Mouse (Mus musculus): ENCODE results near the gene Cxcl14. TPM values are rescaled to one million over a fixed set of nuclear protein-coding genes. Genes with fewer than 3 reads are reported as not detected.

Gene Cxcl14
- polyA plus RNA-seq, 1 experiment: 0.43 TPM

DNA sequence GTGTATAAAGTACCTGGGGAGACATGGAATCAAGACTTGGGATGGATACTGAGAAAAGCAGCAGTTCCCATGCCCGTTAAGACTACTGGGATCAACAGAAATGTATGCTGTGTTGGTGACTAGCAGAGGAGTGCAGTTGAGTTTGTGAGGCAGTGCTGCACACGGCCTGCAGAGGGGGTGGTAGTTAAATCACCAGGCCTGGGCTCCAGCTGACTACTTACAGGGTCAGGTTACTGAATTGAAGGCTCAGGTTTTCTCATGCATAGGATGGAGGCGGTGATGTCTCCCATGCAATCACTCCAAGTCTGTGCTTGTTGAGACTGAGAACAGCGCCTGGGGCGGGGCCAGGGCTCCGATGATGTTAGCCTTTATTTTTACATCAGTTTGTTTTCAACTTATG, 31.4 kb upstream of the Cxcl14 start:
- Histone ChIP-seq H3K36me3 (ENCODE audit: control insufficient read depth, insufficient read depth, low read length) (no peaks in the 10 kb centered on the region), H3K27me3 (ENCODE audit: control insufficient read depth, insufficient read depth, low read length) (no peaks in the 10 kb centered on the region), H3K27ac (ENCODE audit: insufficient read depth, low read length) (no peak overlapping the region), H3K4me3 (ENCODE audit: extremely low read depth, insufficient read depth, insufficient read length) (no peak overlapping the region), H3K4me1 (ENCODE audit: control insufficient read depth, insufficient read depth, insufficient read length) (no peaks in the 10 kb centered on the region)
- 39% methylated on average over 6 of the region's 6 CpGs for WGBS
- DNase-seq (ENCODE audit: low read depth in 1 of 2, low spot score in 2 of 2): no peak
- TF ChIP-seq CTCF (IDR thresholded peaks at IDR 0.05; ENCODE audit: extremely low read depth, insufficient read depth, insufficient read length, insufficient replicate concordance) (no peak), POLR2A (IDR thresholded peaks at IDR 0.05; ENCODE audit: low read depth, low read length) (no peak)

DNA sequence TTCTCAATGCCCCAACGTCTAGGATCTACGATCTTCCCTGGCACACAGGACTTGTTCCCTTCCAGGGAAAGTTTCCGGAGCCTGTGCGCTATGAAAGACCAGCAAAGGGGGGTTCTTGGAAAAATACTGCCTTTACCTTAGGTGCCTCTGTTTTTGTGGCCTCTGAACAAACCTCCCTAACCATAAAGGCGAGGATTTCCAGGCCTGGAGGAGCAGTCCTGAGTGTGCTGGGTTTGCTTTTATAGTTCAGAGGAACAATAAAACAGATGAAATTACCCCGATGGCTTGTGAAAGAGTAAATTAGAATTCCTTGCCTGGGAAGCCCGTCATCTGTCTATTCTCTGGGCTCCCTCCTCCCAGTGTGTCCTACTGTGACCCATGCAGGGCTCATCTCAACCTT, 25.3 kb upstream of the Cxcl14 start:
- no peaks in the 10 kb centered on the region for H3K4me1 ChIP-seq (ENCODE audit: control insufficient read depth, insufficient read depth, insufficient read length)
- H3K4me3 ChIP-seq (ENCODE audit: extremely low read depth, insufficient read depth, insufficient read length): no peak overlapping the region
- H3K36me3 ChIP-seq (ENCODE audit: control insufficient read depth, insufficient read depth, low read length): no peaks in the 10 kb centered on the region
- no peak overlapping the region for H3K27ac ChIP-seq (ENCODE audit: insufficient read depth, low read length)
- H3K27me3 ChIP-seq (ENCODE audit: control insufficient read depth, insufficient read depth, low read length): no peaks in the 10 kb centered on the region
- no peak for DNase-seq (ENCODE audit: low read depth in 1 of 2, low spot score in 2 of 2)
- TF ChIP-seq CTCF (IDR thresholded peaks at IDR 0.05; ENCODE audit: extremely low read depth, insufficient read depth, insufficient read length, insufficient replicate concordance): no peak
- TF ChIP-seq POLR2A (IDR thresholded peaks at IDR 0.05; ENCODE audit: low read depth, low read length): no peak
- 75% methylated on average over 7 of the region's 7 CpGs for WGBS

DNA sequence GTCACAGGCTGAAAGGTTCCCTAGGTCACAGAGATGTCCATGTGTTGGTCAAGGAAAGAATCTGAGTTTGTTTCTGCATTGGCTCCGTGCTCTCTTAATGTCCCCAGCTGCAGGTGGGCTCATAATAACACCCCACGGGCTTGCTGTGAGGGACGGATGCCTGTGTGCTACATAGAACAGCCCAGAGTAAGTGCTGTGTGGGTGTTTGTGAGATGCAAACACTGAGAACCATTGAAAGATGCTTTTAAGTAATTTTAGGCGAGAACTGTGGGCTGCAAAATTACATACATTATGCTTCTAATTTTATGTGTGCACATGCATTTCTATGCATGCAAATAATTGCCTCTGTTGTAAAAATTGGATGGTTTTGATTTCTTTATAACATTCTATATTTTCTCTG, 20.6 kb upstream of the Cxcl14 start:
- Histone ChIP-seq H3K4me1 (ENCODE audit: control insufficient read depth, insufficient read depth, insufficient read length) (no peaks in the 10 kb centered on the region), H3K27me3 (ENCODE audit: control insufficient read depth, insufficient read depth, low read length) (no peaks in the 10 kb centered on the region), H3K27ac (ENCODE audit: insufficient read depth, low read length) (no peak overlapping the region), H3K4me3 (ENCODE audit: extremely low read depth, insufficient read depth, insufficient read length) (no peak overlapping the region), H3K36me3 (ENCODE audit: control insufficient read depth, insufficient read depth, low read length) (no peaks in the 10 kb centered on the region)
- 82% methylated on average over 4 of the region's 4 CpGs for WGBS
- TF ChIP-seq CTCF (IDR thresholded peaks at IDR 0.05; ENCODE audit: extremely low read depth, insufficient read depth, insufficient read length, insufficient replicate concordance): no peak
- TF ChIP-seq POLR2A (IDR thresholded peaks at IDR 0.05; ENCODE audit: low read depth, low read length): no peak
- DNase-seq (ENCODE audit: low read depth in 1 of 2, low spot score in 2 of 2): no peak

DNA sequence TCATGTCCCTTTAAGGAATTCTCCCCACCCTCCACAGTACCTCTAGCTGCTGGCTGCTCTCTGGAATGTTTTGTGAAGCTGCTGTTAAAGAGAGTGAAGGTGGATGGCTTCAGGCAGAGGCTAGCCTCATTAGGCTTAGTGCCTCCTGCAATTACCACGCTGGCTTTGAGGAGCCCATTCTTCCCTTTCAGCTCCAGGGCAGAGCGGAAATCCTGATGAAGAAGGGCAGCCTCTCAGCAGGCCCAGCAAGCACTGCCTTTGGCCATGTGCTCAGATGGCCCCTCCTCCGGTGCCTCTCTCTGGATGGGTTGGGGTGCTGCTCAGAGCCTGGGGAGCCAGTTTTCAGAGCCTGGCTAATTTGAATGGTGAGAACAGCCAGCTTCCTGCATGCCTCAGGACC, 18.9 kb upstream of the Cxcl14 start:
- H3K4me3 ChIP-seq (ENCODE audit: extremely low read depth, insufficient read depth, insufficient read length): no peak overlapping the region
- DNase-seq (ENCODE audit: low read depth in 1 of 2, low spot score in 2 of 2): no peak
- WGBS: 65% methylated on average over 3 of the region's 3 CpGs
- H3K27me3 ChIP-seq (ENCODE audit: control insufficient read depth, insufficient read depth, low read length): no peaks in the 10 kb centered on the region
- no peak overlapping the region for H3K27ac ChIP-seq (ENCODE audit: insufficient read depth, low read length)
- H3K4me1 ChIP-seq (ENCODE audit: control insufficient read depth, insufficient read depth, insufficient read length): no peaks in the 10 kb centered on the region
- TF ChIP-seq POLR2A (IDR thresholded peaks at IDR 0.05; ENCODE audit: low read depth, low read length) (no peak), CTCF (IDR thresholded peaks at IDR 0.05; ENCODE audit: extremely low read depth, insufficient read depth, insufficient read length, insufficient replicate concordance) (no peak)
- H3K36me3 ChIP-seq (ENCODE audit: control insufficient read depth, insufficient read depth, low read length): no peaks in the 10 kb centered on the region

DNA sequence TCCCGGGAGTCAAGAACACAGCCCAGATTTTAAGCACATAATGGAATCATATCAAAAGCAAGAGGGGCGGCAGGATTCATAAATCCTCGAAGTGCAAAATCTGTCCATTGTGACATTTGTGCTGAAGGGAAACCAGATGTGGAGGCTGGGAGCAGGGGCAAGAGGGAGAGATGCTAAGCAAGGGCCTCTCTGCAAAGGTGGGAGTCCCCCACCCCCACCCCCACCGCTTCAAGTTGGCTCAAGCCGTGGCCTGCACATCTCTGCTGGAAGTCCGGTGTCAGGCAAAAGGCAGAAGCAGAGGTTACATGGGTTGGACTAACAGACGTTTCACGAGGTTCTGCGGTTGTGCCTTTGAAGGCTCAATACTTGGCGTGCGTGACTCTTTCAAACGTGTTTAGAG, 8.7 kb upstream of the Cxcl14 start:
- 82% methylated on average over 12 of the region's 12 CpGs for WGBS
- DNase-seq (ENCODE audit: low read depth in 1 of 2, low spot score in 2 of 2): no peak
- Histone ChIP-seq H3K27ac (ENCODE audit: insufficient read depth, low read length) (no peak overlapping the region), H3K27me3 (ENCODE audit: control insufficient read depth, insufficient read depth, low read length) (no peaks in the 10 kb centered on the region), H3K4me1 (ENCODE audit: control insufficient read depth, insufficient read depth, insufficient read length) (no peaks in the 10 kb centered on the region), H3K4me3 (ENCODE audit: extremely low read depth, insufficient read depth, insufficient read length) (no peak overlapping the region), H3K36me3 (ENCODE audit: control insufficient read depth, insufficient read depth, low read length) (no peaks in the 10 kb centered on the region)
- TF ChIP-seq CTCF (IDR thresholded peaks at IDR 0.05; ENCODE audit: extremely low read depth, insufficient read depth, insufficient read length, insufficient replicate concordance) (no peak), POLR2A (IDR thresholded peaks at IDR 0.05; ENCODE audit: low read depth, low read length) (no peak)

DNA sequence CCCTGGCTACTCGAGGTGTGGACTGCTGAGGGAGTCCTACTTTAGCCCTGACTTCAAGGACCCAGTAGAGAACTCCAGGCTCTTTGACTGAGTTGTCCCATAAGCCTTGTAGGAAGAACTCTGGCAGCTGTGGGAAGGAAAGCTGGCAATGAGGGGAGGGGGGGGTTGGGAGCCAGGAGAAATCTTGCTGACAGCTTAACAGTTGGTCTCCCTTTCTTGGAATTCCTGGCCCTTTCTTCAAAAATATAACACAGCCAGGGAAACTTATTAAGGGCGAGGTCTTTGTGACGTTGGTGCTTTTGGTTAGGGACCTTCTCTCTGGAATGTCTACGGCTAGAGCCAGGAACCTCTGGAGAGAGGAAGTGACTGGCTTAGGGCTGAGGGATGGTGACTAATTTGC, 8.1 kb upstream of the Cxcl14 start:
- TF ChIP-seq POLR2A (IDR thresholded peaks at IDR 0.05; ENCODE audit: low read depth, low read length) (no peak), CTCF (IDR thresholded peaks at IDR 0.05; ENCODE audit: extremely low read depth, insufficient read depth, insufficient read length, insufficient replicate concordance) (no peak)
- WGBS: 55% methylated on average over 4 of the region's 4 CpGs
- no peak overlapping the region for H3K4me3 ChIP-seq (ENCODE audit: extremely low read depth, insufficient read depth, insufficient read length)
- no peaks in the 10 kb centered on the region for H3K4me1 ChIP-seq (ENCODE audit: control insufficient read depth, insufficient read depth, insufficient read length)
- H3K27ac ChIP-seq (ENCODE audit: insufficient read depth, low read length): no peak overlapping the region
- no peaks in the 10 kb centered on the region for H3K36me3 ChIP-seq (ENCODE audit: control insufficient read depth, insufficient read depth, low read length)
- no peak for DNase-seq (ENCODE audit: low read depth in 1 of 2, low spot score in 2 of 2)
- H3K27me3 ChIP-seq (ENCODE audit: control insufficient read depth, insufficient read depth, low read length): no peaks in the 10 kb centered on the region

DNA sequence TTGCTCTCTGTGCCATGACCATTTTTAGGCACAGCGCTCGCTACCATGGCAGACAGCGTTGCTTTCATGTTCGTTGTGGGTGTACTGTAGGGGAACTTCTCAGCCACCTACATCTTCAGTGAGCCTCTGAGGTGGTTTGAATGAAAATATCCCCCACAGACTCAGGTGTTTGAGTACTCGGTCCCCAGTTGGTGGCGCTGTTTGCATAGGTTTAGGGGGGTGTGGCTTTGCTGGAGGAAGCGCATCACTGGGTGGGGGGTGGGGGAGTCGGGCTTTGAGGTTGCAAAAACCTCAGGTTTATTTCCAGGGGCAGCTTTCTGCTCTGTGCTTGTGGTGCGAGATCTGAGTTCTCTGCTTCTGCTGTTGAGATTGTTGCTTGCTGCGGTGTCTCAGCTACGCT, 3.0 kb upstream of the Cxcl14 start:
- H3K36me3 ChIP-seq (ENCODE audit: control insufficient read depth, insufficient read depth, low read length): no peaks in the 10 kb centered on the region
- no peak overlapping the region for H3K27ac ChIP-seq (ENCODE audit: insufficient read depth, low read length)
- H3K27me3 ChIP-seq (ENCODE audit: control insufficient read depth, insufficient read depth, low read length): peaks cover 9% of the 10 kb centered on the region
- no peak for DNase-seq (ENCODE audit: low read depth in 1 of 2, low spot score in 2 of 2)
- no peak overlapping the region for H3K4me3 ChIP-seq (ENCODE audit: extremely low read depth, insufficient read depth, insufficient read length)
- H3K4me1 ChIP-seq (ENCODE audit: control insufficient read depth, insufficient read depth, insufficient read length): no peaks in the 10 kb centered on the region
- no peak for TF ChIP-seq CTCF (IDR thresholded peaks at IDR 0.05; ENCODE audit: extremely low read depth, insufficient read depth, insufficient read length, insufficient replicate concordance)
- TF ChIP-seq POLR2A (IDR thresholded peaks at IDR 0.05; ENCODE audit: low read depth, low read length): no peak
- 91% methylated on average over 11 of the region's 11 CpGs for WGBS

Measured in spleen, adult 2 months (tissue).